Mouse (Mus musculus) kidney, adult 2 months (tissue): Measurements from ENCODE around the gene Ankrd39. TPM values are rescaled to one million over a fixed set of nuclear protein-coding genes. Genes with fewer than 3 reads are reported as not detected.

Source experiments
- DNase-seq: peaks from one replicate; pipeline ENCODE4 v3.0.0; 2021
- H3K27ac ChIP-seq: fragments of 200-500 bp; 2 replicates; pipeline ENCODE4 v1.5.1; 2012; ENCODE audit warnings: low read depth, low read length, control low read depth, inconsistent platforms; ENCODE audit not compliant: insufficient read depth
- H3K27me3 ChIP-seq: fragments of 200-500 bp; replicated peaks from 2 replicates; pipeline ENCODE4 v1.6.1; 2012; ENCODE audit warnings: mild to moderate bottlenecking, moderate library complexity, low read length, inconsistent platforms; ENCODE audit not compliant: control insufficient read depth, insufficient read depth
- H3K36me3 ChIP-seq: fragments of 200-500 bp; 2 replicates; pipeline ENCODE4 v1.6.1; 2012; ENCODE audit warnings: mild to moderate bottlenecking, moderate library complexity, low read length, inconsistent platforms; ENCODE audit not compliant: control insufficient read depth, insufficient read depth
- H3K4me1 ChIP-seq: fragments of 200-500 bp; 2 replicates; pipeline ENCODE4 v1.6.1; 2011; ENCODE audit warnings: low read length; ENCODE audit not compliant: control insufficient read depth, insufficient read depth
- H3K4me3 ChIP-seq: fragments of 200-500 bp; 2 replicates; pipeline ENCODE4 v1.5.1; 2011; ENCODE audit warnings: mild to moderate bottlenecking, low read depth, low read length, control low read depth; ENCODE audit not compliant: insufficient read depth
- CTCF ChIP-seq: fragments of 200-500 bp; conservative IDR thresholded peaks from 2 replicates; pipeline ENCODE4 v1.5.1; 2011; ENCODE audit warnings: low read depth, mild to moderate bottlenecking, control low read depth, low read length, moderate library complexity, mixed read lengths; ENCODE audit not compliant: insufficient read depth, insufficient read length
- POLR2A ChIP-seq: fragments of 200-500 bp; IDR thresholded peaks from one replicate; pipeline ENCODE4 v1.6.1; 2011; ENCODE audit warnings: low read depth, low read length, control low read depth
- WGBS: fragments of 180-500 bp; shearing (Covaris S2); methylation state at CpG from one replicate; pipeline ENCODE4 v1.1.7; 2018; 5-methylcytosine and 5-hydroxymethylcytosine counted together
- polyA plus RNA-seq: library from polyadenylated mRNA; depleted of rRNA; stranded (reverse); fragments of >200 nt; gene quantifications from 2 replicates; pipeline ENCODE4 v1.2.3, GENCODE M21; 2012

The Ankrd39 gene
- polyA plus RNA-seq, 1 experiment, result 16.8 TPM

DNA sequence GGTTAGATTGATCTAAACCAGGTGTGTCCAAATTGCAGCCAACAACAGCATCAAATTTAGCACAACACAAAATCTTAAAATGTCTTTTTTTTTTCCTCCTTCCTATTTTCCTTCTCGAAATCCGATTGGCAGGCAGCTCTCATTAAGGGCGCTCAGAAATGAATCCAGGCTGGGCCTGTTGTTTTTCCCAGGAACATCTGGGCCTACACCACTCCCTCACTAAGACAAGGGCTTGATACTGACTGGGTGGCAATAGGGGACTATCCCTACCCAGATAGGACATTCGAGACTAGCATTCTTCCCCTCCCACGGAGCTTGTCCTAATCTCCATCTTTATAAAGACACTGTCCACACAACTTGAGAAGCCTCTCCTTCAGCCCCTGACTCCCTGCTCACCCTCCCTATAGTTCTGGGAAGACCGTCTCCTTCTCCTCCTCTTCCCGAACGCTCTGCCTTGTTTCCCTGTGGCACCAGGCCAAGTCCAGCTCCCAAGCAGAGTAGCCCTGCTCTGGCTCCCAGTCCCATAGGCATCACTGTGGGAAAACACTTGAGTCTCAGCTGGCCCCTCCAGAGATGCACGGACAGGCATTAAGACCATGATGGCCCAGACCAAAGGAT, 845 bp upstream of the Ankrd39 start:
- H3K27ac ChIP-seq, result no peak overlapping the region
- WGBS, result 41% methylated on average over 9 of the region's 9 CpGs
- peak; percentile 57 for DNase-seq
- no peak overlapping the region for H3K4me3 ChIP-seq
- H3K36me3 ChIP-seq, result no peaks in the 10 kb centered on the region
- peaks cover 5% of the 10 kb centered on the region; the same call in 1 of the 2 replicates for H3K4me1 ChIP-seq
- H3K27me3 ChIP-seq, result no peaks in the 10 kb centered on the region
- TF ChIP-seq CTCF (no peak), POLR2A (no peak)

DNA sequence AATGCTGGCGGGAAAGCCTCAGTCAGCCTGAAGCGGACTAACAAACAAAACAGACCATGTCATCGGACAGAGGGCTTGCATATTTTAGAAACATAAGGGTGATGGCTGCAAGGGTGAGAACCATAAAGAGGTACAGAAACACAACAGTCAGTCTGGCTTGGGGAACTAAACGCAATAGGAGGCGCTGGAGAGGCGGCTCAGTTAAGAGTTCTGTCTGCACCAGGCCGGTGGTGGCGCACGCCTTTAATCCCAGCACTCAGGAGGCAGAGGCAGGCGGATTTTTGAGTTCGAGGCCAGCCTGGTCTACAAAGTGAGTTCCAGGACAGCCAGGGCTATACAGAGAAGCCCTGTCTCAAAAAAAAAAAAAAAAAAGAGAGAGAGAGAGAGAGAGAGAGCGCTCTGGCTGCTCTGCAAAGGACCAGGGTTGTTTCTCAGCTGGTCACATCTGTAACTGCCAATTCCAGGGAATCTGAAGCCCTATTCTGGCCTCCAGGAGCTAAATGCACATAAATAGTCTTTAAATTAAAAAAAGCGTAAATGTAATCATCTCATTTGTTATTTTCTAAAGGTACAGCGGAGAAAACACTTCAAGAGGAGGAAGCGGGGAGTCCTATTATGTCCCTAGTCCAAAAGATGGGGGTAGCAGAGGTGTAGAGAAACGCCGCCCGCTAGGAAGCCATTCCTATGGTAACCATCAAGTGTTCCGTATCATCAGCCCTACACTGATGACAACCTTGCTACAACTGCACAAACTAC, 1.2 kb downstream of the Ankrd39 start:
- TF ChIP-seq CTCF, result no peak
- TF ChIP-seq POLR2A, result no peak

DNA sequence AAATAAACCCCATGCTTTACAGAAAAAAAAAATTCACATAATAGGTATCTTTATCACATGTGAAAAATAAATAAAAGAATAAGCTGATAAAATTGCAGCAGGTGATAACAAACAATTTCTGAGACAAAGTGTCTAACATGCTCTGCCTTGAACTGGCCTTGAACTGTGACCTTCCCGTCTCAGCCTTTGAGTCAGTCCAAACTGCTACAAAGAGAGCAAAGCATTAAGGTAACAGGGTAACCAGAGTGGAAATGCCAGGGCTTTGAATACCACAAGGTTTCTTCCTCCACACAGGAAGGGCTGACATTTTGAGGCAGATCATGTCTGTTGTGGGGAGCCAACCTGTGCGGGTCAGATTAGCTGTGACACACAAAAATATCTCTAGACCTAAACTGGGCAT, 1.9 kb downstream of the Ankrd39 start:
- TF ChIP-seq POLR2A (no peak), CTCF (no peak)
- 64% methylated on average over 2 of the region's 2 CpGs for WGBS
- H3K4me1 ChIP-seq, result peaks cover 5% of the 10 kb centered on the region; the same call in 1 of the 2 replicates
- H3K4me3 ChIP-seq, result no peak overlapping the region
- no peaks in the 10 kb centered on the region for H3K36me3 ChIP-seq
- no peak for DNase-seq
- H3K27ac ChIP-seq, result no peak overlapping the region
- H3K27me3 ChIP-seq, result no peaks in the 10 kb centered on the region

More for the DNA sequence above, 1.2 kb downstream of the Ankrd39 start:
- WGBS, result 76% methylated on average over 19 of the region's 19 CpGs
- DNase-seq, result no peak
- Histone ChIP-seq H3K4me3 (peak overlapping the region; percentile 66), H3K27me3 (no peaks in the 10 kb centered on the region), H3K36me3 (no peaks in the 10 kb centered on the region), H3K4me1 (peaks cover 5% of the 10 kb centered on the region; the same call in 1 of the 2 replicates), H3K27ac (no peak overlapping the region)

DNA sequence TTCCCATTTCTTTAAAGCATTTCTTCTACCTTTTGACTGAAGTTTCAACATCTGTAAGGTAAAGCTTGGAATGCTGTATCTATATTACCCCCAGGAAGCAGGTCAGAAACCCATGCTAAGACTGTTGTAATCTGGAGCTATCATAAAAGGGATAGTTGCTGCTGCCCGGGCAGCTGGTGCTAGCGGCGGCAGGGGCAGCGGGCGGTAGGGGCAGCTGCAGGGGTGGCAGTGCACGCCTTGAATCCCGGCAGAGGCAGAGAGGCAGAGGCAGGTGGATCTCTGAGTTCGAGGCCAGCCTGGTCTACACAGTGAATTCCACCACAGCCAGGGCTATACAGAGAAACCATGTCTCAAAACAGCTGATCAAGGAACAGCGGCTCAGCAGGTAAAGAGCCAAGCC, 4.3 kb downstream of the Ankrd39 start:
- WGBS, result 85% methylated on average over 9 of the region's 9 CpGs
- H3K27me3 ChIP-seq, result no peaks in the 10 kb centered on the region
- H3K4me1 ChIP-seq, result peaks cover 9% of the 10 kb centered on the region; the same call in 1 of the 2 replicates
- no peak overlapping the region for H3K27ac ChIP-seq
- H3K4me3 ChIP-seq, result no peak overlapping the region
- no peak for DNase-seq
- H3K36me3 ChIP-seq, result no peaks in the 10 kb centered on the region
- no peak for TF ChIP-seq CTCF

DNA sequence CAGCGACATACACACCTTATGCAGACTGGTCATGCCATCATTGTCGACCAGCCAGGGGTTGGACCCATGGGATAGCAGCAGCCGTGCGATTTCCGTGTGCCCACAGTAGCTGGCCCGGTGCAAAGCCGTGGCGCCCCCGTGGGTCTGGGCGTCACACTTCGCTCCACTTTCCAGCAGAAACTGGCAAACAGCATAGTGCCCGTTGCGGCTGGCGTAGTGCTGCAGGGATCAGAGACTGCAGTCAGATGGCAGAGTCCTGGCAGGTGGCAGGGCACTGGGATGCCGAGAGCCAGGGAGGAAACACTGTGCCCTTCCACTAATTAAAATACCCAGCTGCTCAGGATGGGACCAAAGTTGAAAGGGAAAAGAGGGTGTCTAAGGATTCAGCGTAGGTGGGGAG, 5.4 kb downstream of the Ankrd39 start:
- TF ChIP-seq POLR2A (no peak), CTCF (no peak)

DNA sequence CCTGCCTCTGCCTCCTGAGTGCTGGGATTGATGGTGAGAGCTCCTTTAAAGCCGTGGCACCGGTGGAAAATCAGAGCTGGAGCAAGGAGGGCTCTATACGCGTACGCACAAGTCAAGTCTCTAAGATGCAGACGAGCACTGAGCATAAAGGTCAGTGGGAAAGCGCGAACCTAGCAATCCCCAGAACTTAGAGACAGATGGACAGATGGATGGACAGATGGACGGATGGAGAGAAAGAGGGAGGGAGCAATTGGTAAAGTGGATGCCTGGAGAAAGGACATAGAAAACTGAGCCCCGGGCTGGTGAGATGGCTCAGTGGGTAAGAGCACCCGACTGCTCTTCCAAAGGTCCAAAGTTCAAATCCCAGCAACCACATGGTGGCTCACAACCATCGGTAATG, 6.4 kb downstream of the Ankrd39 start:
- H3K27ac ChIP-seq, result no peak overlapping the region
- no peaks in the 10 kb centered on the region for H3K27me3 ChIP-seq
- WGBS, result 87% methylated on average over 12 of the region's 12 CpGs
- no peak for TF ChIP-seq POLR2A
- TF ChIP-seq CTCF, result no peak
- no peak for DNase-seq
- H3K4me3 ChIP-seq, result no peak overlapping the region
- H3K36me3 ChIP-seq, result no peaks in the 10 kb centered on the region
- peaks cover 12% of the 10 kb centered on the region; the same call in 1 of the 2 replicates for H3K4me1 ChIP-seq

More for the DNA sequence above, 5.4 kb downstream of the Ankrd39 start:
- Histone ChIP-seq H3K27ac (no peak overlapping the region), H3K4me1 (peaks cover 9% of the 10 kb centered on the region; the same call in 1 of the 2 replicates), H3K36me3 (no peaks in the 10 kb centered on the region), H3K27me3 (no peaks in the 10 kb centered on the region), H3K4me3 (no peak overlapping the region)
- WGBS, result 93% methylated on average over 16 of the region's 16 CpGs
- DNase-seq, result no peak

DNA sequence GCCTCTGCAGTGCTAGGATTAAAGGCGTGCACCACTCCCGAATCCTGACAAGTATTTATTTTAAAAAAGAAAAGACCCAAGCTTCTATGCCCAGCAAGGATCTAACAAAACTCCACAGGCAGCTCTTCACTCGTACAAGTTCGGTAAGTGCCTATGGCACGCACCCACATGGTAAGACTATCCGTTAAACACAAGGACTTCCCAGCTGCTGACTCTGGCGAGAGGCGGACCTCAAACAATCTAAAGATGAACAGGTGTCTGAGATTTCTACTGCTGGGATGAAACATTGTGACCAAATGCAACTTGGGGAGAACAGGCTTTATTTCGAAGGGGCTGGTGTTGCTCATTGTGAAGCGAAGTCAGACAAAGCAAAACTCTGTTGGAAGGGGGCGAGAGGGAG, 7.1 kb downstream of the Ankrd39 start:
- peak overlapping the region; percentile 58; the same call in 1 of the 2 replicates for H3K27ac ChIP-seq
- no peak for DNase-seq
- 95% methylated on average over 11 of the region's 11 CpGs for WGBS
- no peaks in the 10 kb centered on the region for H3K27me3 ChIP-seq
- TF ChIP-seq POLR2A (no peak), CTCF (no peak)
- no peaks in the 10 kb centered on the region for H3K36me3 ChIP-seq
- peaks cover 11% of the 10 kb centered on the region; the same call in 1 of the 2 replicates for H3K4me1 ChIP-seq
- H3K4me3 ChIP-seq, result no peak overlapping the region
